Mouse (Mus musculus): ENCODE measurements around the gene Lhx4.

Lhx4 gene

DNA sequence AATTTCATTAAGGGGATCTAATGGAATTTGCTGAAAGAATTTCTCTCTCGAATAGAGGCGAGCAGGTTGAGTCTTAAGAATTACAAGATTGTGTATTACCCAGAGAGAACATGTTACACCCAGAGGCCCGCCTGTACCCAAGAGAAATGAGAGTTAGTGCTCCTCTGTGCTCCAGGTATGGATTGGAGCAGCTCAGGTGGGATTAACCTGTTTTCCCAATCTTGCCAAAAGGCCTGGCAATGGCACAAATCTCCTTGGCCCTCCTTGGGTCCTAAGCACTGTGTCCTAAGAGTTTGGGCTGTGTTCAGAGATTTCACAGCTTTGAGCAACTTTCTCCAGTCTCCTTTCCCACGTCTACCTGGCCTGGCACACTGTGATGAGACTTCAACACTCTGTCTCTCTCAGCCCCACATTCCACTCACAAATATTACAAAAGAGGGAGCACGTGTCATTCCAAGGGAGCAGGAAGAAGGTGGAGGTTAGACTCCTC lies 48.2 kb downstream of the Lhx4 start:
- DNase-seq (ENCODE audit: low read depth in 2 of 2, low spot score in 2 of 2), result no peak

DNA sequence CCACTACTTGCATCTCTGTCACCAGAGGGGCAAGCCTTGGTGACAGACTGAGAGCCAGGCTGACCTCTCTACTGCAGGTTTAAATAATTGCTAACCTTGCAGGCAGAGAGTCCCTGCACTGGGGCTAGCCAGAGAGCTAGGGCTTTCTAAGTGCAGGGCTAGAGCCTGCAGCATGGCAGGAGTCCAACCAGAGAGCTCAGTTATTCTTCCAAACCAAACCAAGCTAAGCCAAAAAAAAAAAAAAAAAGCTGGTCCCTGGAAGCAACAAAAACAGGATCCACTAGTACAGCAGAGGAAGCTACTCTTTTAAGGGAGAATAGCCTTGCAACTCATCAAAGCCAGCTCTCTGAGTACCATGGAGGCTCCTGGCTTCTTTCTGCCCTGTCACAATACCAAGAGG lies 50.6 kb downstream of the Lhx4 start:
- DNase-seq (ENCODE audit: low read depth in 2 of 2, low spot score in 2 of 2), result no peak

DNA sequence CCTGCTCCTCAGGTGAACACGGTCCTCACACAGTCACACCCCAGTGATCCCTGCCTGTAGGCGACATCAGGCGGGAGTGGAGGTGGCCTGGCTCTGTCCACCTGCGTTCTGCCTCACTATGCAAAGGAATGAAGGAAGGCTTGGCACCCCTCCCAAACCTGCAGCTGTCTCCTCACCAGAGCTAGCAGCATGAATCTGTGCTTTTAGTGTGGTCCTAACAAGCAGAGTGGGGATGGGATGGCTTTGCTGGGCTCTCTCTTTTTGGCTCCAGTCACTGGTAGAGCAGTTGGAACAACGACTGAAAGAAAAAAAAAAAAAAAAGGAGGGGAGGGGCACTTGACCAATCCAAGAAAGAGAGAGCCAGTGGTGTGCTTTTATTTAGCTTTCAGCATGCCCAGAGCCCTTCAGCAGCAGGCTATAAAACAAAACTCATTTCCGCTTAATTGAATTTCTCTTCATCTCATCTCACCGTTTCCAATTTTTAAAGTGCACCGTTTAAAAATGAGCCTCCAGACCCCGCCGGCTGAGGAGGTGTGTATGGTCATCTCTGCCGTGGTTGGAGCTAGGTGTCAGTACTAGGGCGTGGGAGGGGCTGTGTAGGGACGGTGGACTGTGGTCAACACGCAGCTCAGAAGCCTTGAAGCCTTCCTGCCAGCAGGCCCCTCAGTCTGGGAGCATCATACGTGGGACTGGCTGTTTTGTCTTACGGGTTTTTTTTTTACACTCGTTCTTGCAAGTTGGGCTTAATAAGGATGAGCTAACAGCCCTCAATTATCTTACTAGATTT lies 52.9 kb downstream of the Lhx4 start:
- DNase-seq (ENCODE audit: low read depth in 2 of 2, low spot score in 2 of 2), result no peak

DNA sequence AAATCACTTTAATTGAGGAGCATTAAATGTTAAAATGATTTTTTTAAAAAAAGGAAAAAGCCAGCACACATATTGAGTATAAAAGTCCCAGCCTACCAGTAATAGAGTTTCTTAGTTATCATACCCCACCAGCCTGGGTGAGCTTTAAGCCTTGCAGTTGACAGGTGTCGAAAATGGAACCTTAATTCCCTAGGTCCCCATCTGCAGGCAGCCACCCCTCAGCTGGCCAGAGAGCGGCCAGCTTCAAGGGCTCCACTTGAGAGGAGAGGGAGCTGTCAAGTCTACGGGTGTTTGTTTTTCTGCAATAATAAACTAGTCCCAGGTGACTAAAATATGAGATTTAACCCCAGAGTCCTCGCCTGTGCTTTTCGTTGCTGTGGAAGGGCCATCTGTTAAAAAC lies 58.0 kb downstream of the Lhx4 start:
- DNase-seq (ENCODE audit: low read depth in 2 of 2, low spot score in 2 of 2), result no peak

DNA sequence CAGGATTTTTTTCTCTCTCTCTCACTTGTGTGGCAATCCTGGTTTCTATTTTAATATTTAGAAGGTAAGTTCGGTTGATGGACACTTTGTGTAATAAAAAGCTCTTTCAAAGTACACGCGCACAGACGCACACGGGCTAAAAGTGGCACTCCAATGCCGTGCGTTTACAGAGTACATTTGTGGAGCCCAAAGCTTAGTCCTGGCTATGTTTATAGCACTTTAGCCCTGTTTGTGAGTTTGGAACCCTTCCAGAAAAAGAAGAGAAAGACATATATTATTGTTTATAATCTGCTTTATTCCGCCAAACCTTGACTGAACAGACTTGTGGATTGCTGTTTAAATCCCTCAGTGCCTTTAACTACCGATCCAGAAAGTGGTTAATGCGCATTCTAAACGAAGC lies 58.5 kb downstream of the Lhx4 start:
- DNase-seq (ENCODE audit: low read depth in 2 of 2, low spot score in 2 of 2), result no peak

DNA sequence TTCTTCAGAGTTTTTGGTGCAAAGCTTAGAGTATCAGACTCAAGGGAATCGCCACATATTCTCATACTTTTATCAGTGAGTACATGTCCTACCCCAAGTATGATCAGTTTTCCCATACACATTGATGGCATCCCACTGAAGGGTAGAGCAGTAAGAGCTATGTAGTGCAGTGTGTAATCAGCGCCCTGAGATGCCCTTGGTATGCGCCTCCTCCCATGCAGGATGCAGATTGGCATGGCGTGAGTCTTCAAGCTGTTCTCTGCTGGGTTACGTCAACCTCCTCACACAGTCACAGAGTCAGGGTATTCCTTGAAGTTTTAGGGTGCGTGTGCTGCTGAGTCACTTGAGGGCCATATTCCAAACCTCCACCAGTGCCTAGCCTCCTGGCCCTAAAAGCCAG lies 59.3 kb downstream of the Lhx4 start:
- DNase-seq (ENCODE audit: low read depth in 2 of 2, low spot score in 2 of 2), result no peak

DNA sequence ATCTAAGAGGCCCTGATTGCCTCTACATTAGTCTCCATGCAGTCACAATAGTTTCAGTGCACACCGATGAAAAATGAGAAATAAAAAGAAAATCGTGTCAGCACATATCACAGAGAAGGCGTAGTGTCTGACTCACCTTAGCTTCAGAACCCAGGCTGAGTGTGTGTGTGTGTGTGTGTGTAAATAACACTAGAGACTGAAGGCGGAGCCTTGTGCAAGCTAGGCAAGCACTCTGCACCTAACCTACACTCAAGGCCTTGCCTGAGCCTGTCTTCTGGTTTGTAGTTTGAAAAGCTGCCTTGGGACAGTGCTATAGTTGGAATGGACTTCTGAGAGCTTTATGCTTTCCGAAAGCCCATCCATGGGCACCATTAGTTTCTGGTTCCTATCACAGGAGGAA lies 61.9 kb downstream of the Lhx4 start:
- DNase-seq (ENCODE audit: low read depth in 2 of 2, low spot score in 2 of 2), result no peak

DNA sequence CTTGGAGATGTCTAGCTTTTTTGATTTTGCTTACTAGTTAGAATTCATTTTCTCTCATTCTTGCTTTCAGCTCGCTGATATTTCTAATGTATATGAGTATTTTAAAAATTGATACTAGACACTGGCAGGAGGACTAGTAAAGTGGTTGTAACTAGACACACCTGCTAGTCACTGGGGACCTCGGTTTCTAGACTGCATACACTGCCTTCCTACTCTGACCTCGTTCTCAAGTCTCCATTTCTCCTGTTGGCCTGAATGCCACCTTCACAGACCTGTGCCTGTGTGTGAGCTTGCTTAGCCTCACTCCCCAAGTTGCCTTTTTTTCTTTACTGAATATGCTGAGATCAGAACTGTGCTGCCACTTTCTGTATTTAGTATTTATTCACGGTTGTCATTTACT lies 62.3 kb downstream of the Lhx4 start:
- no peak for DNase-seq (ENCODE audit: low read depth in 2 of 2, low spot score in 2 of 2)

DNA sequence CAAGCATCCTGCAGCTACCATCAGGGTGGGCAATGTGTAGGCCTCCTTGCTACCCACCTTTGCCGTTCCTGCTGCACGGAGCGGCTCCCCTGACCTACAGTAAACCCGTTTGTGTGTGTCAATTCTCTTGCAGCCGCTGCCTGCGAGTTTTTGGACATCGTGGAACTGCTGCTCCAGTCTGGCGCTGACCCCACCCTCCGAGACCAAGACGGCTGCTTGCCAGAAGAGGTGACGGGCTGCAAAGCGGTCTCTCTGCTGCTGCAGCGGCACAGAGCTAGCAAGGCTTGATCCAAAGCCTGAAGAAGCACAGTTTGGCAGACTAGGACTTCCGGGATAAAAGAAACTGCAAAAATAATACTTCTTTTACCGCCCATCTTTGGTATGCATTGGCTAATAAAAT lies 64.7 kb downstream of the Lhx4 start:
- DNase-seq (ENCODE audit: low read depth in 2 of 2, low spot score in 2 of 2), result no peak

DNA sequence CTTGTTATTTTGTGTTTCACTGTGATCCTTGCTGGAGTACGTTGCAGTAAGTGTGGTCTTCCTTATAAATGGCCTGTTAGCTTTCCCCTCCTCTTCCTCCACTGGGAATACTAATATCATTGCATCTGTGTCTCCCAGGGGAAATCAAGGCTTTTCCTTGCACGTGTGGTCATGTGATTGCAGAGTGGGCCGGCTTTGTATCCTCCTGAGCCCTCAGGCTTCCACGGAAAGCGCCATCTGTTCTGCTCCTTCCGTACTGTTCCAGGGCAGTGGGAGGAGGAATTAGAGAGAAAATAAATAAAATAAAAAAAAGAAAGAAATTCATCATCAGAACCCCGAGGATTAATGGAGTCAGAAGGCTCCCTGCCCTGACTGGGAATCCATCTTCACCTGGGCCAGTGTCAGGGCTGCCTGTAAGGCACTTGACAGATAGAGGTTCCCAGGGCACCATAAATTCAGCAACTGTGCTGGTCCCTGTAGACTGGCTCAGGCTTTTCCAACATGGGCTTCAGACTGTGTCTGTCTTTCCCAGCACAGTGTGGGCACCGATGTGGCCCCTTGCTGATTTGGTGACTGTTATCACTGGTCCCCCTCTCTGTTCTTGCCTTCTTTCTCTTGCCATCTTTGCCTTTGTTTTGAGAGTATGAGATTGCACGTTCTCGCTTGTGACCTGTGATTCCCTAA lies 70.2 kb downstream of the Lhx4 start:
- DNase-seq (ENCODE audit: low read depth in 2 of 2, low spot score in 2 of 2), result no peak

DNA sequence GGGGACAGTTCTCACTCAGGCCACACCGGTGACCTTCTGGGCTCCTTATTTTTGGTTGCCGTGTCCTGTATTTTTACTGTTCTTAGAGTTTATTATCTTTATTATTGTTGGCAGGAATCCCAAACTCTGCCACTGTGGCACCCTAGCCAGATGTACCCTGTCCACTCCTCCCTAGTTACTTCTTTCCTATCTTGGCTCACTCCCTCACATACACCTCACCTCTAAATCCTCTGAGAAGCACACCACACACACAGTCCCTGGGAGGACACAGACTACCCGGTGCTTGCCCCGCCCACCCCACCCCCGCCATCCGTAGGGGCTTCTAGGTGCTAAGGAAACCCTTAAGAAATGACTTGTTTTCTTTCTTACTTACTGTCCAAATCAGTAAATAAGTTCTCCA lies 75.9 kb downstream of the Lhx4 start:
- DNase-seq (ENCODE audit: low read depth in 2 of 2, low spot score in 2 of 2), result no peak

DNA sequence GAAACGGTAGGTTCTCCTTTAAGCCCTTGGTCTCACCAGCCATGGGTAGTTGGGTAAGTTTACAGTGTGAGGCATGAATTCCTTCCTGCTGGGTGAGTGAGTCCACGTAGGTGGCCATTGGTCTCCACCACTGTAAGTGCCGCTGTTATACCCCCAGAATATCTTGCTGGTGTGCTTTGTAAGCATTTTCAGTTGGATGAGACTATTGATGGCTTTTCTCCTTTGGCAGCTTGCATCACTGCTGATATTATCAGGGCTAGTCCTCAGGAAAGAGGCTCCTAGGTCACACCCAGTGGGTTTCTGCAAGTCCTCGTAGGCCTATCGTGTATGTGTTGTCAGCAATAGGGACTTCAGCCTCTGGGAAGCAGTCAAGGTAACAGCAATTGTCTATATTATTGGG lies 87.5 kb downstream of the Lhx4 start:
- no peak for DNase-seq (ENCODE audit: low read depth in 2 of 2, low spot score in 2 of 2)

DNA sequence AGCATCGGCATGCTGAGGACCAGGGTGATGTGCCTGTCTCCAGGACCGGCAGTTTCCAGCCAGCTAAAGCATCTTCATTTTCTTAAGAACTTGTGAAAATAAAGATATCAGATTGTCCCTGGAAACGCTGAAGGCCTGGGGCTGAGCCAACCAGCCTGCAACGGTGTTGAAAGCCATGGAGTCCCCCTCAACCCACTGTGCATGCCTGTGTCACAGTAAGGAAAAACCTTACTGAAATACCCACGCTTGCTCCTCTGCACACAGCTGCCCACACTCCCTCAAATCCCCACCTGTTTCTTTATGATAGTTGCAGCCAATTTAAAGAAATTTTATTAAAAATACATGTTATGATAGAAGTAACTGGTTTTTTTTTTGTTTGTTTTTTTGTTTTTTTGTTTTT lies 95.2 kb downstream of the Lhx4 start:
- no peak for DNase-seq (ENCODE audit: low read depth in 2 of 2, low spot score in 2 of 2)

DNA sequence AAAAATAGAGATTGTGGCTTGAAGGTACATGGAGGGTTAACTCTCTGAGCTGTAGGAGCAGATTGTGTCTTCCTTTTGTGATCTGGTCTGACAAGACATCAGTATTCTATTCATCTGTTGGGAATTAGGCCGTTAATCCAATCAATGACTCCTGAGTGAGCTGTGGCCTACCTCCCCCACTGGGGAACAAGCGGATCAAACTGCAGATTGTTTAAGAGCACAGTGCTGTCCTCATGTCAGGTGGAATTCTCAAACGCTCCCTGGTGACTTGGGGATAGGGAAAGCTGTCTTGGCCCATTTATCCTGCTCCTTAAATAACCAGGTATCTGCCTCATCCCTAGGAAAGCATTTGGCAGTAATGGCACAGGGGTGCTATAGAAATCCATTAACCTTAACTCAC lies 96.5 kb downstream of the Lhx4 start:
- DNase-seq (ENCODE audit: low read depth in 2 of 2, low spot score in 2 of 2), result no peak

DNA sequence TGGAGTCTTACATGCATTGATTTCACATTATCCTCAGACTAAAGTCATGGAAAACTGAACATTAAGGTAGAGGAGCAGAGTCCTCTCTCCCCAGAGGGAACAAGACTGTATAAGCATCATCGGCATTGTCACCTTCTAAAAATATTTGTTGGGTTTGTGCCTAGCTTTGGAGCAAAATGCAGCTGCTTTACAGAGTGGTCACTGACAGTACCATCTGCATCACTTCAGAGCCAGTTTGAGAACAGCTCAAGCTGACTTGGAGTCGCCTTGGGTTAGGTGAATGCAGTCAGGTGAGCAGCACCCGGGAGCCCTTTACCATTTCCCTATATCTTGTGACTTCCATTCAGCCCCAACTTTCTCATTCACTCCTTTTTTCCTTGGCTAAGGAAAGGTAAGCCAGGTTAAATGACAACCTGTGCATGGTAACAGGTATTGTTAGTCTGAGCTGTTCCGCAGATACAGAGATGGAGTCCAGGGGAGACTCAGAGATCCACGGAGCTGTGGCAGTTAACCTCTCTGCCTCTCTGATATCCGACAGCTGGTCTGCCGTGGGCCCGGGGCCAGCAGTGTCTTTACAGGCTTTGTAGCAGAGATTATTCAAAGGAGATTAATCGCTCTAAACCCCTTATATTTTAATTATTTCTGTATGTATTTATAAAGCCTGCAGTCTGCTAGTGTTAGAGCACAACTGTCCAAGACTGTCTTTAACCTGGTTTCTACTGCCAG lies 101.2 kb downstream of the Lhx4 start:
- no peak for DNase-seq (ENCODE audit: low read depth in 2 of 2, low spot score in 2 of 2)

All from CD8-positive naive resting alpha-beta T cell, adult 2 months (primary cell).